Mouse (Mus musculus) cortical plate, adult 2 months (tissue): ENCODE results near the gene Pak1ip1.

ENCODE experiments used
- CTCF ChIP-seq: fragments of 200-500 bp; IDR thresholded peaks from 2 replicates; pipeline ENCODE4 v1.5.1; 2011; ENCODE audit warnings: mild to moderate bottlenecking, control low read depth, low read length; ENCODE audit not compliant: insufficient read depth; ENCODE audit errors: extremely low read depth
- POLR2A ChIP-seq: fragments of 200-500 bp; IDR thresholded peaks from 2 replicates; pipeline ENCODE4 v1.6.1; 2011; ENCODE audit warnings: mild to moderate bottlenecking, low read length, control low read depth; ENCODE audit not compliant: insufficient read depth; ENCODE audit errors: extremely low read depth

DNA sequence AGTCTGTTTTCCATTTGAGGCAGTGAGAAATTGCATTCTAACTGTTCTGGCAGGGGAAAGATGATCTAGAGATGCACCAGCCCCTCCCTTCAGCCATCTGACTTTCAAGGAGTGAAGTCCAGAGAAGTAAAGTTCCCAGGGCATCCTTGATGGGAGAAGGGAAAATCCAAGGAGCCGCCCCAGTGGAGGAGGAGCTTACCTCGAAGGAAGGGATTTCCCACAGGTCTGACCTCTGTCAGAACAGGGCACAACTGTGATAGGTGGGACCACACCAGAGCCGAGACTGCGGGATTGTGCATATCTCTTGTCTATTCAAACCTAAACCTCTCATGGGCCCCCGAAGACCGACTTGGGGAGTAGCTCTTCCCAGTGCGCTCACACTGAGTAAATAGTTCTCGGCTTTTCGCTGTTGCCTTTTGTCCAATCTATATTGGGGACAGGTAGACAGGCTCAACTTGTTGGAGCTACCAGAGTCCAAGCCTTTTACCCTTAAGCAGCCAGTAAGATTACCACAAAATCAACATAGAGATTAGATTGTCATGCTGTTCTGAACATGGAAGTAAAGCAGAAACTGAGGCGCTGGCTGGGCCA is 49.3 kb upstream of the Pak1ip1 start:
- no peak for TF ChIP-seq CTCF
- TF ChIP-seq POLR2A, result no peak
